Mouse (Mus musculus): ENCODE measurements at regions not wholly inside any gene's neighbourhood (a gene's known extent, or its start where the extent isn't known, plus 50 kb on each side); places are given as distances from the start of the nearest gene placed in this dataset.

DNA sequence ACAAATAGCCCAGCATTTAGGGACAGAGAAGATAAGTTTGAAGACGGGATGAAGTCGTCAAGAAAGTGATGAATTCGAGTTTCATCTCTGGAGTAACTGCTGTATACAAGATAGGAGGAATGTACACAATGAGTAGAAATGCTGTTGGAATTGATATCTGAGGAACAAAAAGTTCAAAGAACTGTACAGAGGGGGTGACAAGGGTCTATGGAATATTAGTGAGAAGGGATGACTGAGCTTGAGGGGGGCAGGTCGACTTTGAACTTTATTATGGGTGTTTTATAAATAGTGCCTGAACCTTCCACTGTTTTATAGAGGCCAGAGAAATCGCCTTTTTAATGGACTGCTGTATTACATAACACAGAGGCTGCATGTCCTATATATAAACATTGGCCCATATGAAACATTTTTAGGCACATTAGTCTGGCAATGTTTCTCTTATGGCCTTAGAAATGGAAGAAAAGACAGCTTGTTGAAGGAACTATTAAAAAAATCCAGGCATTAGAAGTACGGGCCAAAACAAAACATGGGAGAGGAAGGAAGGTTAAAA lies 59.7 kb upstream of the Slc8a1 start:
- no peak for DNase-seq (ENCODE audit: low read depth, low spot score)
- H3K9me3 ChIP-seq (replicated peaks; ENCODE audit: insufficient read depth, low read length): no peaks in the 10 kb centered on the region
- no peak overlapping the region for H3K4me3 ChIP-seq (ENCODE audit: control insufficient read depth in 1 of 2, insufficient read depth in 1 of 2, low read depth in 2 of 2, low read length in 2 of 2)
- no peaks in the 10 kb centered on the region for H3K79me2 ChIP-seq (ENCODE audit: control insufficient read depth, insufficient read depth, low read length, poor library complexity)
- H3K36me3 ChIP-seq (ENCODE audit: control insufficient read depth in 1 of 2, insufficient read depth in 2 of 2, low read length in 2 of 2): no peaks in the 10 kb centered on the region
- TF ChIP-seq MEF2A (IDR thresholded peaks at IDR 0.05; ENCODE audit: extremely low read depth, insufficient replicate concordance, low read depth, low read length, poor library complexity, severe bottlenecking) (no peak), BHLHE40 (IDR thresholded peaks at IDR 0.05; ENCODE audit: borderline replicate concordance, low read depth, low read length) (no peak), NRF1 (IDR thresholded peaks at IDR 0.05; ENCODE audit: insufficient read depth, low read depth, low read length, poor library complexity, severe bottlenecking) (no peak), NELFE (IDR thresholded peaks at IDR 0.05; ENCODE audit: low read depth, low read length) (no peak), ELF1 (IDR thresholded peaks at IDR 0.05; ENCODE audit: low read depth, low read length) (no peak), SMC3 (IDR thresholded peaks at IDR 0.05; ENCODE audit: low read depth, low read length) (no peak), JUND (IDR thresholded peaks at IDR 0.05; ENCODE audit: low read depth, low read length) (no peak)
- no peak overlapping the region for H3K27ac ChIP-seq (ENCODE audit: control insufficient read depth, low read depth, low read length)
- H3K4me1 ChIP-seq (ENCODE audit: control insufficient read depth in 1 of 2, insufficient read depth in 2 of 2, low read length in 2 of 2): no peaks in the 10 kb centered on the region
- H3K27me3 ChIP-seq (ENCODE audit: control insufficient read depth in 1 of 2, insufficient read depth in 2 of 2, low read length in 2 of 2): no peaks in the 10 kb centered on the region
- H3K9ac ChIP-seq (ENCODE audit: control insufficient read depth, low read depth, low read length, poor library complexity, severe bottlenecking): no peak overlapping the region

DNA sequence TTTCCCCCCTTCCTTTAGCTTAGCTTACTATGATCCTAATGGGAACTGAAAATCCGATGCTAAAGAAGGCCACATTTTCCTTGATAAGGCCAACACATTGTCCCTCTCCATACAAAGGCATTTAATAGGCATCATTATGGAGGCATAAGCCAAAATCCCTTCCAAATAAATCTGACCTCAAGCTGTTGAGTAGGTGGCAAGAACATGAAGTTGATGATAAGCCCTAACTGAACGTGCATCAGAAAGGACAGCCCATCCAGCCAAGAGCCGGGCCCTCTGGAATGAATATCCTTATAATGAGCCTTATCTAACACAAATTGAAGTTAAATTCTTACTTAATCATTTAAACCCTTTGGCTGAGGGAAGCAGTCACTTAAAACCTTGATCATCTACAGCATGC lies 50.6 kb upstream of the Slc8a1 start:
- no peaks in the 10 kb centered on the region for H3K9me3 ChIP-seq (replicated peaks; ENCODE audit: insufficient read depth, low read length)
- H3K79me2 ChIP-seq (ENCODE audit: control insufficient read depth, insufficient read depth, low read length, poor library complexity): no peaks in the 10 kb centered on the region
- H3K9ac ChIP-seq (ENCODE audit: control insufficient read depth, low read depth, low read length, poor library complexity, severe bottlenecking): no peak overlapping the region
- no peak for TF ChIP-seq ZMIZ1 (IDR thresholded peaks at IDR 0.05; ENCODE audit: low read depth, low read length)
- no peak for TF ChIP-seq TAL1 (IDR thresholded peaks at IDR 0.05; ENCODE audit: low read length)
- no peak for TF ChIP-seq USF1 (IDR thresholded peaks at IDR 0.05; ENCODE audit: low read depth, low read length)
- no peak for TF ChIP-seq E2F4 (IDR thresholded peaks at IDR 0.05; ENCODE audit: borderline replicate concordance, low read depth, low read length)
- TF ChIP-seq USF2 (IDR thresholded peaks at IDR 0.05; ENCODE audit: borderline replicate concordance in 1 of 2, insufficient read depth in 1 of 2, low read depth in 1 of 2, low read length in 2 of 2): no peak
- TF ChIP-seq POLR2AphosphoS2 (IDR thresholded peaks at IDR 0.05; ENCODE audit: low read length): no peak
- TF ChIP-seq ZNF384 (IDR thresholded peaks at IDR 0.05; ENCODE audit: low read depth, low read length): no peak
- no peak for TF ChIP-seq MAZ (IDR thresholded peaks at IDR 0.05; ENCODE audit: low read depth, low read length)
- no peak for TF ChIP-seq JUND (IDR thresholded peaks at IDR 0.05; ENCODE audit: low read depth, low read length)
- no peak for TF ChIP-seq UBTF (IDR thresholded peaks at IDR 0.05; ENCODE audit: borderline replicate concordance, insufficient read depth, low read depth, low read length)
- TF ChIP-seq CHD1 (IDR thresholded peaks at IDR 0.05; ENCODE audit: low read depth, low read length): no peak
- TF ChIP-seq SIN3A (IDR thresholded peaks at IDR 0.05; ENCODE audit: low read length): no peak
- no peak for TF ChIP-seq ETS1 (IDR thresholded peaks at IDR 0.05; ENCODE audit: low read depth, low read length)
- TF ChIP-seq ZC3H11A (IDR thresholded peaks at IDR 0.05; ENCODE audit: low read depth, low read length): no peak
- no peak for TF ChIP-seq RCOR1 (IDR thresholded peaks at IDR 0.05; ENCODE audit: low read depth, low read length)
- TF ChIP-seq MYC (IDR thresholded peaks at IDR 0.05; ENCODE audit: low read depth, low read length): no peak
- no peak for TF ChIP-seq TBP (IDR thresholded peaks at IDR 0.05; ENCODE audit: low read depth, low read length)
- no peak for TF ChIP-seq BHLHE40 (IDR thresholded peaks at IDR 0.05; ENCODE audit: borderline replicate concordance, low read depth, low read length)
- no peak for TF ChIP-seq ZKSCAN1 (IDR thresholded peaks at IDR 0.05; ENCODE audit: low read depth, low read length)
- no peak overlapping the region for H3K27ac ChIP-seq (ENCODE audit: control insufficient read depth, low read depth, low read length)
- H3K4me1 ChIP-seq (ENCODE audit: control insufficient read depth in 1 of 2, insufficient read depth in 2 of 2, low read length in 2 of 2): no peaks in the 10 kb centered on the region
- no peak overlapping the region for H3K4me3 ChIP-seq (ENCODE audit: control insufficient read depth in 1 of 2, insufficient read depth in 1 of 2, low read depth in 2 of 2, low read length in 2 of 2)
- no peak for DNase-seq (ENCODE audit: low read depth, low spot score)
- H3K36me3 ChIP-seq (ENCODE audit: control insufficient read depth in 1 of 2, insufficient read depth in 2 of 2, low read length in 2 of 2): no peaks in the 10 kb centered on the region
- H3K27me3 ChIP-seq (ENCODE audit: control insufficient read depth in 1 of 2, insufficient read depth in 2 of 2, low read length in 2 of 2): no peaks in the 10 kb centered on the region
